20 mouse cellular contexts compared by ENCODE assay signal in genomic region chr2:166764051-166764450, GRCm38 (mm10). TPM values are rescaled to one million over a fixed set of nuclear protein-coding genes. Genes with fewer than 3 reads are reported as not detected.
DNase-seq lines count a peak whose midpoint lies in the region; ATAC-seq lines count a peak whose summit lies in the region.
"Had no signal": no experiment of that assay in that cellular context is flagged by ENCODE, and none has a peak within 500 bp of the region (broad histone marks: within the 10 kb centered on the region; RNA-seq: fewer than 3 reads in every experiment).

No protein-coding gene starts in this region.

- no peak overlapping the region for H3K4me2 ChIP-seq in forebrain, embryonic 11.5 days (ENCODE audit: low read depth, low read length, severe bottlenecking)
- H3K4me2 ChIP-seq in forebrain, embryonic 13.5 days: no peak overlapping the region
- no peak overlapping the region for H3K4me2 ChIP-seq in midbrain, embryonic 14.5 days (ENCODE audit: low read length)
- H3K4me2 ChIP-seq in midbrain, embryonic 15.5 days: no peak overlapping the region
- 0 out of 2 replicates have a peak overlapping the region, but pooled peaks have one; percentile 2 for H3K4me2 ChIP-seq in embryonic facial prominence, embryonic 13.5 days
- H3K4me2 ChIP-seq in limb, embryonic 15.5 days: no peak overlapping the region
- H3K4me2 ChIP-seq: heart, embryonic 15.5 days; hindbrain, embryonic 15.5 days; limb, embryonic 13.5 days had no signal

- H3K36me3 ChIP-seq in forebrain, embryonic 11.5 days (ENCODE audit: control insufficient read depth, insufficient read depth, low read length): no peaks in the 10 kb centered on the region
- H3K36me3 ChIP-seq in forebrain, embryonic 13.5 days (ENCODE audit: poor library complexity, severe bottlenecking): no peaks in the 10 kb centered on the region
- H3K36me3 ChIP-seq in midbrain, embryonic 14.5 days (ENCODE audit: control insufficient read depth, insufficient read depth, low read length): no peaks in the 10 kb centered on the region
- no peaks in the 10 kb centered on the region for H3K36me3 ChIP-seq in midbrain, embryonic 15.5 days (replicated peaks)
- no peaks in the 10 kb centered on the region for H3K36me3 ChIP-seq in embryonic facial prominence, embryonic 13.5 days
- H3K36me3 ChIP-seq in limb, embryonic 15.5 days: no peaks in the 10 kb centered on the region
- H3K36me3 ChIP-seq: heart, embryonic 15.5 days; hindbrain, embryonic 15.5 days; limb, embryonic 13.5 days had no signal

- DNase-seq in forebrain, embryonic 11.5 days (ENCODE audit: low spot score): no peak
- peak; percentile 35 for DNase-seq in midbrain, embryonic 14.5 days
- DNase-seq in layer of hippocampus, postnatal 36 days: no peak
- DNase-seq: adrenal gland, postnatal 25 days; cerebellum, postnatal 36 days; gastrocnemius, adult 2 months; heart, adult 18-20 months; kidney, adult 18-20 months; kidney, postnatal 4 days; liver, postnatal 0 days; right cerebral cortex, adult 18-20 months had no signal

- H3K4me1 ChIP-seq in forebrain, embryonic 11.5 days (replicated peaks; ENCODE audit: control insufficient read depth, insufficient read depth, low read length): no peaks in the 10 kb centered on the region
- no peaks in the 10 kb centered on the region for H3K4me1 ChIP-seq in forebrain, embryonic 13.5 days
- H3K4me1 ChIP-seq in midbrain, embryonic 14.5 days (ENCODE audit: control insufficient read depth, insufficient read depth, low read length): no peaks in the 10 kb centered on the region
- H3K4me1 ChIP-seq in midbrain, embryonic 15.5 days: no peaks in the 10 kb centered on the region
- H3K4me1 ChIP-seq in embryonic facial prominence, embryonic 13.5 days: peaks cover 23% of the 10 kb centered on the region
- H3K4me1 ChIP-seq in limb, embryonic 15.5 days: peaks cover 13% of the 10 kb centered on the region
- H3K4me1 ChIP-seq: heart, embryonic 15.5 days had no signal

- H3K9me3 ChIP-seq in forebrain, embryonic 11.5 days (ENCODE audit: control insufficient read depth, low read length): no peaks in the 10 kb centered on the region
- no peaks in the 10 kb centered on the region for H3K9me3 ChIP-seq in forebrain, embryonic 13.5 days (replicated peaks)
- no peaks in the 10 kb centered on the region for H3K9me3 ChIP-seq in midbrain, embryonic 14.5 days (ENCODE audit: control insufficient read depth, low read length)
- H3K9me3 ChIP-seq in midbrain, embryonic 15.5 days: no peaks in the 10 kb centered on the region
- H3K9me3 ChIP-seq in embryonic facial prominence, embryonic 13.5 days: no peaks in the 10 kb centered on the region
- H3K9me3 ChIP-seq in limb, embryonic 15.5 days: no peaks in the 10 kb centered on the region
- H3K9me3 ChIP-seq: heart, embryonic 15.5 days; hindbrain, embryonic 15.5 days; limb, embryonic 13.5 days had no signal

- H3K27me3 ChIP-seq in forebrain, embryonic 11.5 days (ENCODE audit: control insufficient read depth, insufficient read depth, low read length): no peaks in the 10 kb centered on the region
- no peaks in the 10 kb centered on the region for H3K27me3 ChIP-seq in forebrain, embryonic 13.5 days
- H3K27me3 ChIP-seq in midbrain, embryonic 14.5 days (ENCODE audit: control insufficient read depth, insufficient read depth, low read length): no peaks in the 10 kb centered on the region
- no peaks in the 10 kb centered on the region for H3K27me3 ChIP-seq in midbrain, embryonic 15.5 days (replicated peaks)
- no peaks in the 10 kb centered on the region for H3K27me3 ChIP-seq in embryonic facial prominence, embryonic 13.5 days
- H3K27me3 ChIP-seq in limb, embryonic 15.5 days: no peaks in the 10 kb centered on the region
- H3K27me3 ChIP-seq: heart, embryonic 15.5 days; hindbrain, embryonic 15.5 days; limb, embryonic 13.5 days had no signal

- no peak overlapping the region for H3K9ac ChIP-seq in forebrain, embryonic 11.5 days (ENCODE audit: low read length)
- no peak overlapping the region for H3K9ac ChIP-seq in forebrain, embryonic 13.5 days
- no peak overlapping the region for H3K9ac ChIP-seq in midbrain, embryonic 14.5 days (replicated peaks; ENCODE audit: low read length)
- H3K9ac ChIP-seq in midbrain, embryonic 15.5 days: no peak overlapping the region
- no peak overlapping the region for H3K9ac ChIP-seq in embryonic facial prominence, embryonic 13.5 days
- no peak overlapping the region for H3K9ac ChIP-seq in limb, embryonic 15.5 days
- H3K9ac ChIP-seq: heart, embryonic 15.5 days; hindbrain, embryonic 15.5 days; limb, embryonic 13.5 days; liver, postnatal 0 days had no signal

- no peak for ATAC-seq in forebrain, embryonic 11.5 days (replicated peaks; ENCODE audit: low FRiP score)
- ATAC-seq in forebrain, embryonic 13.5 days: no peak
- ATAC-seq in midbrain, embryonic 14.5 days (ENCODE audit: low FRiP score, low TSS enrichment): no peak
- no peak for ATAC-seq in midbrain, embryonic 15.5 days (replicated peaks)
- peak; percentile 52; the same call in 1 of the 2 replicates for ATAC-seq in embryonic facial prominence, embryonic 13.5 days (ENCODE audit: insufficient number of reproducible peaks, insufficient read depth, low FRiP score, low TSS enrichment, low read depth)
- no peak for ATAC-seq in limb, embryonic 15.5 days (ENCODE audit: insufficient number of reproducible peaks, low FRiP score, low TSS enrichment, low read depth)
- no peak for ATAC-seq in activated CD4-positive, CD25-positive, alpha-beta regulatory T cell, adult 4 months
- ATAC-seq: liver, postnatal 0 days had no signal

- no peak overlapping the region for H3K4me3 ChIP-seq in forebrain, embryonic 11.5 days (ENCODE audit: low read depth, low read length)
- H3K4me3 ChIP-seq in forebrain, embryonic 13.5 days: no peak overlapping the region
- no peak overlapping the region for H3K4me3 ChIP-seq in midbrain, embryonic 14.5 days (replicated peaks; ENCODE audit: low read depth, low read length)
- no peak overlapping the region for H3K4me3 ChIP-seq in midbrain, embryonic 15.5 days
- H3K4me3 ChIP-seq in embryonic facial prominence, embryonic 13.5 days: no peak overlapping the region
- no peak overlapping the region for H3K4me3 ChIP-seq in limb, embryonic 15.5 days
- H3K4me3 ChIP-seq: gastrocnemius, adult 2 months; heart, embryonic 15.5 days; hindbrain, embryonic 15.5 days; limb, embryonic 13.5 days had no signal

- 33% methylated on average over 5 of the region's 5 CpGs for WGBS in forebrain, embryonic 11.5 days
- 40% methylated on average over 5 of the region's 5 CpGs for WGBS in forebrain, embryonic 13.5 days
- 5% methylated on average over 5 of the region's 5 CpGs for WGBS in midbrain, embryonic 14.5 days
- 5% methylated on average over 5 of the region's 5 CpGs for WGBS in midbrain, embryonic 15.5 days
- 13% methylated on average over 5 of the region's 5 CpGs for WGBS in embryonic facial prominence, embryonic 13.5 days
- WGBS in limb, embryonic 15.5 days: 37% methylated on average over 5 of the region's 5 CpGs

- 0 out of 2 replicates have a peak overlapping the region, but pooled peaks have one; percentile 3 for H3K27ac ChIP-seq in forebrain, embryonic 11.5 days (ENCODE audit: low read depth, low read length)
- no peak overlapping the region for H3K27ac ChIP-seq in forebrain, embryonic 13.5 days
- H3K27ac ChIP-seq in midbrain, embryonic 14.5 days (replicated peaks; ENCODE audit: low read depth, low read length): no peak overlapping the region
- no peak overlapping the region for H3K27ac ChIP-seq in midbrain, embryonic 15.5 days
- peak overlapping the region; percentile 78 for H3K27ac ChIP-seq in embryonic facial prominence, embryonic 13.5 days
- peak overlapping the region; percentile 7; the same call in 1 of the 2 replicates for H3K27ac ChIP-seq in limb, embryonic 15.5 days
- H3K27ac ChIP-seq: gastrocnemius, adult 2 months; heart, embryonic 15.5 days; hindbrain, embryonic 15.5 days; limb, embryonic 13.5 days; stomach, postnatal 0 days had no signal

RNA-seq across cellular contexts. Expression of gene Trp53rkb, which starts 28.3 kb away (rescaled TPM):
- polyA plus RNA-seq in forebrain, embryonic 11.5 days (2014; fragmentation: Nextera tagmentation; extraction: Ambion mirVana): 11.4 and 12.0 TPM in 2 replicates
- 6.7 and 10.9 TPM in 2 replicates for polyA plus RNA-seq in forebrain, embryonic 13.5 days (2015; fragmentation: Nextera tagmentation; extraction: Ambion mirVana)
- polyA plus RNA-seq in midbrain, embryonic 14.5 days (2014; fragmentation: Nextera tagmentation; extraction: Ambion mirVana): 9.4 and 11.4 TPM in 2 replicates
- polyA plus RNA-seq in midbrain, embryonic 15.5 days (2015; fragmentation: Nextera tagmentation; extraction: Ambion mirVana): 10.2 and 11.0 TPM in 2 replicates
- polyA plus RNA-seq in embryonic facial prominence, embryonic 13.5 days (2015; fragmentation: Nextera tagmentation; extraction: Ambion mirVana): 10.4 and 11.3 TPM in 2 replicates
- polyA plus RNA-seq in limb, embryonic 15.5 days (2015; fragmentation: Nextera tagmentation; extraction: Ambion mirVana): 5.5 and 6.1 TPM in 2 replicates
- 1 to 10 TPM; 4.5 to 5.5 TPM for total RNA-seq in layer of hippocampus, postnatal 36 days (2021)
- polyA plus RNA-seq in activated CD4-positive, CD25-positive, alpha-beta regulatory T cell, adult 4 months (2017; shearing (Covaris generic)): 1 to 10 TPM in 1 of 2 experiments, under 1 TPM in 1; 0.41 to 1.0 TPM

RNA-seq across cellular contexts. Expression of gene Arfgef2, which starts 41.3 kb away (rescaled TPM):
- polyA plus RNA-seq in forebrain, embryonic 11.5 days (2014; fragmentation: Nextera tagmentation; extraction: Ambion mirVana): 5.2 and 6.1 TPM in 2 replicates
- polyA plus RNA-seq in forebrain, embryonic 13.5 days (2015; fragmentation: Nextera tagmentation; extraction: Ambion mirVana): 2.0 and 2.5 TPM in 2 replicates
- polyA plus RNA-seq in midbrain, embryonic 14.5 days (2014; fragmentation: Nextera tagmentation; extraction: Ambion mirVana): 4.5 and 6.8 TPM in 2 replicates
- 4.9 and 5.2 TPM in 2 replicates for polyA plus RNA-seq in midbrain, embryonic 15.5 days (2015; fragmentation: Nextera tagmentation; extraction: Ambion mirVana)
- 3.5 and 3.7 TPM in 2 replicates for polyA plus RNA-seq in embryonic facial prominence, embryonic 13.5 days (2015; fragmentation: Nextera tagmentation; extraction: Ambion mirVana)
- 3.8 and 4.6 TPM in 2 replicates for polyA plus RNA-seq in limb, embryonic 15.5 days (2015; fragmentation: Nextera tagmentation; extraction: Ambion mirVana)
- total RNA-seq in layer of hippocampus, postnatal 36 days (2021): 10 to 100 TPM; 46.0 to 49.1 TPM
- 1 to 10 TPM; 2.9 TPM for polyA plus RNA-seq in activated CD4-positive, CD25-positive, alpha-beta regulatory T cell, adult 4 months (2017; shearing (Covaris generic))

RNA-seq across cellular contexts. Expression of gene Prex1, which starts 50.4 kb away (rescaled TPM):
- polyA plus RNA-seq in forebrain, embryonic 11.5 days (2014; fragmentation: Nextera tagmentation; extraction: Ambion mirVana): 22.3 and 29.7 TPM in 2 replicates
- 28.6 and 32.7 TPM in 2 replicates for polyA plus RNA-seq in forebrain, embryonic 13.5 days (2015; fragmentation: Nextera tagmentation; extraction: Ambion mirVana)
- polyA plus RNA-seq in midbrain, embryonic 14.5 days (2014; fragmentation: Nextera tagmentation; extraction: Ambion mirVana): 20.3 and 24.2 TPM in 2 replicates
- polyA plus RNA-seq in midbrain, embryonic 15.5 days (2015; fragmentation: Nextera tagmentation; extraction: Ambion mirVana): 20.6 and 22.0 TPM in 2 replicates
- polyA plus RNA-seq in embryonic facial prominence, embryonic 13.5 days (2015; fragmentation: Nextera tagmentation; extraction: Ambion mirVana): 28.4 and 28.5 TPM in 2 replicates
- polyA plus RNA-seq in limb, embryonic 15.5 days (2015; fragmentation: Nextera tagmentation; extraction: Ambion mirVana): 17.7 and 19.1 TPM in 2 replicates
- total RNA-seq in layer of hippocampus, postnatal 36 days (2021): 10 to 100 TPM; 71.0 to 74.9 TPM
- polyA plus RNA-seq in activated CD4-positive, CD25-positive, alpha-beta regulatory T cell, adult 4 months (2017; shearing (Covaris generic)): 10 to 100 TPM; 34.5 to 45.2 TPM

Comparison
In these comparisons a context has a peak if more than half of its experiments do, and no peak if none do; other contexts are left out.
1. H3K27ac ChIP-seq: peak in forebrain, embryonic 11.5 days (single experiment), embryonic facial prominence, embryonic 13.5 days (single experiment) and limb, embryonic 15.5 days (single experiment); none in forebrain, embryonic 13.5 days (single experiment), midbrain, embryonic 14.5 days (single experiment) and midbrain, embryonic 15.5 days (single experiment).